Mouse (Mus musculus) heart, adult 2 months (tissue): ENCODE results near the gene Krt28. TPM values are rescaled to one million over a fixed set of nuclear protein-coding genes. Genes with fewer than 3 reads are reported as not detected.

Experiments
- DNase-seq, 2 experiments: peaks; one replicate each; pipeline ENCODE4 v3.0.0; 2021
- H3K27ac ChIP-seq: fragments of 200-600 bp; 2 replicates; pipeline ENCODE4 v1.8.1; 2022
- H3K27me3 ChIP-seq: fragments of 200-500 bp; 2 replicates; pipeline ENCODE4 v1.6.1; 2012; ENCODE audit warnings: mild to moderate bottlenecking, low read length, inconsistent platforms, mixed read lengths; ENCODE audit not compliant: control insufficient read depth, insufficient read depth
- H3K36me3 ChIP-seq: fragments of 200-500 bp; 2 replicates; pipeline ENCODE4 v1.6.1; 2012; ENCODE audit warnings: low read length, inconsistent platforms; ENCODE audit not compliant: control insufficient read depth, insufficient read depth
- H3K4me1 ChIP-seq: fragments of 200-500 bp; 2 replicates; pipeline ENCODE4 v1.6.1; 2011; ENCODE audit warnings: low read length; ENCODE audit not compliant: control insufficient read depth, insufficient read depth
- H3K4me3 ChIP-seq: fragments of 200-600 bp; 2 replicates; pipeline ENCODE4 v1.8.1; 2022
- H3K79me2 ChIP-seq: fragments of 200-500 bp; replicated peaks from 2 replicates; pipeline ENCODE4 v1.6.1; 2012; ENCODE audit warnings: mild to moderate bottlenecking, inconsistent platforms, low read length, moderate library complexity, mixed read lengths; ENCODE audit not compliant: control insufficient read depth, insufficient read depth
- H3K9ac ChIP-seq: fragments of 200-500 bp; 2 replicates; pipeline ENCODE4 v1.6.1; 2012; ENCODE audit warnings: low read depth, mild to moderate bottlenecking, control low read depth, inconsistent platforms, low read length, mixed read lengths
- CTCF ChIP-seq: fragments of 200-600 bp; IDR thresholded peaks from 2 replicates; pipeline ENCODE4 v1.8.1; 2022; ENCODE audit warnings: antibody characterized with exemption, mild to moderate bottlenecking, moderate library complexity
- EP300 ChIP-seq: fragments of 200-500 bp; IDR thresholded peaks from 2 replicates; pipeline ENCODE4 v1.6.1; 2011; ENCODE audit warnings: low read depth, low read length, control low read depth; ENCODE audit not compliant: insufficient read depth
- POLR2A ChIP-seq: fragments of 200-500 bp; IDR thresholded peaks from 2 replicates; pipeline ENCODE4 v1.6.1; 2011; ENCODE audit warnings: mild to moderate bottlenecking, low read depth, low read length, control low read depth; ENCODE audit not compliant: insufficient read depth
- WGBS: fragments of 180-500 bp; shearing (Covaris S2); methylation state at CpG from one replicate; pipeline ENCODE4 v1.1.7; 2018; 5-methylcytosine and 5-hydroxymethylcytosine counted together
- intact Hi-C: fragments of 180-260 bp; cut with DNase I; formaldehyde crosslinking; loops from one replicate; pipeline ENCODE4 v1.15.1; 2025
- long read RNA-seq: library from polyadenylated mRNA; stranded (forward); transcript quantifications from one replicate; pipeline ENCODE4 v2.0.0, GENCODE M21; 2021
- polyA plus RNA-seq: library from polyadenylated mRNA; depleted of rRNA; stranded (reverse); fragments of >200 nt; gene quantifications from 2 replicates; pipeline ENCODE4 v1.2.3, GENCODE M21; 2012; rRNA removed
- total RNA-seq, 2 experiments: library from RNA; stranded (reverse); gene quantifications; 2 replicates each; pipeline ENCODE4 v1.2.3; 2021

Krt28 gene
- total RNA-seq (not detected), polyA plus RNA-seq (not detected in 2 replicates)
- long read RNA-seq: 0 reads

- no peak within 1 kb of the TSS for H3K9ac ChIP-seq
- intact Hi-C loops: no loop called here
- TF ChIP-seq EP300 (no peak), CTCF (no peak), POLR2A (no peak)
- no peak within 1 kb of the TSS for H3K27ac ChIP-seq
- H3K4me1 ChIP-seq: no peaks in the 10 kb centered on the region
- 79% methylated on average over 13 of the region's 13 CpGs for WGBS
- H3K27me3 ChIP-seq: no peaks in the 10 kb centered on the region; the same call in 1 of the 2 replicates
- no peaks in the 10 kb centered on the region for H3K79me2 ChIP-seq
- H3K36me3 ChIP-seq: no peaks in the 10 kb centered on the region
- H3K4me3 ChIP-seq: no peak within 1 kb of the TSS
- DNase-seq: no peak
These were observed at the start of gene Krt28 for GRCm38 (mm10) chr11:99374803-99375202. Gene Krt28, minus strand, starts transcription at chr11:99374903.

DNA sequence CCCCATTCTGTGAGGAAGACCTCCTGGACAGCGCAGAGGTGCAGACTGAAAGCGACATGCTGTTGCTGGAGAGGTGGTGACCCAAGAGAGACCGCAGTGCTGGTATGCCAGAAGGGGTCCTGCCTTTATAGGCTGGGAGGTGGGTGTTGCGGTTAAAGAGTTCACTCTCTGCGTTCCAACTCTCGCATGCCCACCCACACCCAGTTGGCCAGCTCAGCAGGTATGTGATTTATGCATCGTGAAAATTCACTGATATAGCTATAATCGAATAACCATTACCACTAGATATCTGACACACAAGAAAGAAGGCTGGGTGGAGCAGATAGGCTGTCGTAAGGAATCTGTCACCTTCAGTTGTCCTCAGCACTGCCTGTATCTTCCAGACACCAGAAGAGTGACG, 47.5 kb upstream of the Krt28 start, which contains the start of gene Krt12:
Gene Krt12, minus strand, starts transcription at position 101 of the 400 bp plus-strand sequence.
- WGBS: 73% methylated on average over 10 of the region's 10 CpGs
- no peak for TF ChIP-seq EP300
- no peak for TF ChIP-seq POLR2A
- no peak for TF ChIP-seq CTCF
- no peak within 1 kb of the TSS for H3K27ac ChIP-seq
- H3K79me2 ChIP-seq: no peaks in the 10 kb centered on the region
- no peak within 1 kb of the TSS for H3K4me3 ChIP-seq
- intact Hi-C loops: no loop called here
- H3K36me3 ChIP-seq: no peaks in the 10 kb centered on the region
- DNase-seq: no peak
- no peak within 1 kb of the TSS for H3K9ac ChIP-seq
- H3K27me3 ChIP-seq: 0 out of 2 replicates have a peak, but pooled peaks cover 2% of the 10 kb centered on the region
- H3K4me1 ChIP-seq: no peaks in the 10 kb centered on the region

- Histone ChIP-seq H3K36me3 (no peaks in the 10 kb centered on the region), H3K9ac (no peak overlapping the region), H3K4me1 (no peaks in the 10 kb centered on the region), H3K4me3 (no peak overlapping the region), H3K27me3 (0 out of 2 replicates have a peak, but pooled peaks cover 2% of the 10 kb centered on the region), H3K27ac (no peak overlapping the region), H3K79me2 (no peaks in the 10 kb centered on the region)
- no peak for DNase-seq
- intact Hi-C loops: no loop called here
- WGBS: 22% methylated on average over 10 of the region's 10 CpGs
- TF ChIP-seq POLR2A (no peak), CTCF (no peak), EP300 (no peak)
These were observed 45.9 kb upstream of the Krt28 start for GRCm38 (mm10) chr11:99420586-99420985.

GRCm38 (mm10) chr11:99417819-99418218, 43.1 kb upstream of the Krt28 start:
- Histone ChIP-seq H3K27me3 (0 out of 2 replicates have a peak, but pooled peaks cover 2% of the 10 kb centered on the region), H3K4me1 (no peaks in the 10 kb centered on the region), H3K9ac (no peak overlapping the region), H3K79me2 (no peaks in the 10 kb centered on the region), H3K4me3 (no peak overlapping the region), H3K27ac (no peak overlapping the region), H3K36me3 (no peaks in the 10 kb centered on the region)
- TF ChIP-seq POLR2A (no peak), CTCF (no peak), EP300 (no peak)
- DNase-seq: no peak
- WGBS: 63% methylated on average over 16 of the region's 16 CpGs
- intact Hi-C loops: no loop called here

DNA sequence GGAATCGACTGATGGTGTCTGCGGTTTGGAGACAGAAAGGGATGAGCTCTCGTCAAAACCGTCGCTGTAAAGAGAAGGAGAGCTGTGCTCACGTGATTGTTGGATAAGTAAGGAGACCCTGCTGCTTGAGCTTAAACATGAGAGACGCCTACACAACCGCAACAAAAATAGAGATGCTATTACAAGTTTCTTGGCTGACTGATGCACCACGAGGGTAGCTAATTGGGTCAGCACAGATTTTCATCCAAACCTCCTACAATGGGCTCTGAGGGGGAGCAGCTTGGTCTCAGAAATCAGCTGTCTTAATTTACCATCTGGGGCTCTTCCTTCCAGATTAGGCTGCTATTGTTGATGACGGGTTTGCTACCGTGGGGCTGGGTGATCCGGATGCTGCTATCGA, 42.2 kb upstream of the Krt28 start:
- intact Hi-C loops: no loop called here
- H3K27ac ChIP-seq: no peak overlapping the region
- no peaks in the 10 kb centered on the region for H3K36me3 ChIP-seq
- H3K79me2 ChIP-seq: no peaks in the 10 kb centered on the region
- no peak for DNase-seq
- H3K4me3 ChIP-seq: no peak overlapping the region
- no peaks in the 10 kb centered on the region for H3K27me3 ChIP-seq
- WGBS: 72% methylated on average over 13 of the region's 13 CpGs
- TF ChIP-seq CTCF (no peak), POLR2A (no peak), EP300 (no peak)
- no peaks in the 10 kb centered on the region for H3K4me1 ChIP-seq
- H3K9ac ChIP-seq: no peak overlapping the region

DNA sequence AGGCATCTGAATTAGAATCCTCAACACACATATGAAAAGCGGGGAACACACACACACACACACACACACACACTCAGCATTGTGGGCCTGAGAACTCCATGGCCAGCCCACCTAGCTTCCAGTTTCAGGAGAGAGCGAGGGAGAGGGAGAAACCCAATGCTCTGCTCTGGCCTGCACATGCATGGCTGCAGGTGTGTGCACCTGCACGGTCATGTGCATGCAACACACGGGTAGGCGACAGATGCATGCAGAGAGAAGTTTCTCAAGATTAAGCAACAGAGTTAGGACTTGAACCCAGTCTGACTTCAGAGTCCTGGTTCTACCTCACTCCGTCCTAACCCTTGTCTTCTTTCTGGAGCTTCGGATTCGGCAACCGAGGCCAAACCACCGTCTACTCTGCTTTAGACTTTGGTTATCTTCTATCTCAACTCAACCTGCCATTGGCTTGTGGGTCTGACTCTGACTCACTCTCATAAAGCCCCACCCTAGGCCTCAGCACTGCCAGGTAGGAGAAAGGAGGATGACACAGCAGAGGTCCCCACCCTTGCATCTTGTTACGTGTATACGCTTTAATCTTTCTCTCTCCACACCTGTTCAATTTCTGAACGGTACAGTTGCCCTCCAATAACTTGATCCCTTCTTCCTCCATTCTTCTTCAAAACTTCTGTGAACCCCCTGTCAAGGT, 39.9 kb upstream of the Krt28 start:
- TF ChIP-seq CTCF: no peak
- TF ChIP-seq POLR2A: no peak
- TF ChIP-seq EP300: no peak
- intact Hi-C loops: no loop called here

More for the DNA sequence above, 39.9 kb upstream of the Krt28 start:
- Histone ChIP-seq H3K4me1 (no peaks in the 10 kb centered on the region), H3K27ac (no peak overlapping the region), H3K27me3 (no peaks in the 10 kb centered on the region), H3K79me2 (no peaks in the 10 kb centered on the region), H3K36me3 (no peaks in the 10 kb centered on the region), H3K9ac (no peak overlapping the region), H3K4me3 (no peak overlapping the region)
- DNase-seq: no peak
- WGBS: 87% methylated on average over 13 of the region's 13 CpGs
